Mouse (Mus musculus) telencephalon, adult 2 months (tissue): ENCODE data around the gene Wdr45.
"Not testable (repeated sequence)": the region's sequence is repeated elsewhere in the genome, so short reads cannot be mapped to it uniquely, and the experiment has no call there.

Experiments used
- DNase-seq: peaks from one replicate; pipeline ENCODE4 v3.0.0-alpha.2; 2011; ENCODE audit warnings: low read depth, low spot score

The Wdr45 gene

DNA sequence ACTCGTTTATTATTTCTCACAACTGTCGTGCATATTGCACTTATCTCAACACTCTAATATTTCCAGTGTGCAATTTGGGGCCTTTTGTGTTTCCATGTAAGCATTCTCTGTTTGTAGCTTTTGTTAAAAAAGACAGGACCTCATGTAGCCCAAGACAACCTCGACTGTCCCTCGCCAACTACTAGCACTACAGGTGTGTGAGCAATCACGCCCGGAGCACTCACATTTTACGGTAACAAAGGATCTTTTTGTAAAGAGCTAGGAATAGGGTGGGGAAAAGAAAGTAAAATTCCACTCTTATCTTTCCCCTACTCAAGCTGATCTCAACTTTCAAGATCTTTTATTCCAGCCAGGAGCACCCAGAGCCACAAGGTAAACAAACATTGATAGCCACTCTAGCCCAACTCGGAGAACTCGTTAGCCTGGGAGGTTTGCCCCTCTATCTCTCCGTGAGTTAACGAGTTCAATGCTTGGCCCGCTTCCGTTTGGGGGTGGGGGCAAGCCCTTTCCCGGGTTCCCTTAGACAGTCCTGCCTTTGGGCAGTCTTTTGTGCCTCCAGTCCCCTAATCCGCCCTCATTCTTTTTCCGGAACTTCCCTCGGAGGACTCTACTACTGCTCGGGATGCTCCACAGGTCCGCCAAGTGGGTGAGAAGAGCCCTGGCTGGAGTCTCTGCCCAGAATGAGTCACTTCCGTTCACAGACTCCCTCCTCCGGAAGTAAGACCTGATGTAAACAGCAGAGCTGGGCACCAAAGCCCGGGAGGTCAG, 7.6 kb downstream of the Wdr45 start, which contains the start of gene Gm45208:
Gene Gm45208 (plus strand): TSS at position 732 of the 768 bp plus-strand sequence.
- DNase-seq: peak; percentile 67

GRCm38 (mm10) chrX:7722282-7722611, 8.1 kb downstream of the Wdr45 start:
- DNase-seq: no peak

DNA sequence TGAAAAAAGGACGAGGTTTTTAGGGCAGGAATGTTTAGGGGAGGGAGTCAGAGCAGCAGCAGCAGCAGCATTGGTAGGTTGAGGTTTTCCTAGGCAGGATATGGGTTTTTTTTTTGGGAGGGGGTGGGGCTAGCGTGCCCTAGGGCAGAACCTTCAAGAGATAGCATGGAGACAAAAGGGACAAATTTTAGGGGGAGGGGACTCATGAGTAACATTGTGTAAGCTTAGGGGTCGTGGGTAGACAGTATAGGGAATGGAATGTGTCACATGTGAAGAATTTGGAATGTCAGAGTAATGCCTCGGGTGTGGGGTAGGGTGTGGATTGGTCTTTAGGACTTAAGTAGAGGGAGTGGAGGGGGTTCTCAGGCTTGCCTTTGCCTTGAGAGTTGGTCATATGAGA, 8.6 kb downstream of the Wdr45 start:
- no peak for DNase-seq

DNA sequence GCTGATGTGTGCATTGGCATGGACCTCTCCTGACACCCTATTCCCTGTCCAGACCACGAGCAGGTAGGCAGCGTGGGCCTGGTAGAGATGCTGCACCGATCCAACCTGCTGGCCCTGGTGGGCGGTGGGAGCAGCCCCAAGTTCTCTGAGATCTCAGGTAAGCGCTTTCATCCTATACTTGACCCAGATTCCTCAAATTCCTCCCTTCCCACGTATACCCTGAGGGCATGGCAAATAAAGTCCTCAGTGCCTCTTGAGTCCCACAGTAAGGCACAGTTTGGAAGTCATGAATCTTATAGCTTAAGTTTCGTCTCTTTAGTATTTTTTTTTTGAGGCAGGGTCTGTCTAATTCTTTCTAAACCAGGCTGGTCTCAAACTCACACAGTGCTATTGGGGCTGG, 10.0 kb downstream of the Wdr45 start:
- no peak for DNase-seq

DNA sequence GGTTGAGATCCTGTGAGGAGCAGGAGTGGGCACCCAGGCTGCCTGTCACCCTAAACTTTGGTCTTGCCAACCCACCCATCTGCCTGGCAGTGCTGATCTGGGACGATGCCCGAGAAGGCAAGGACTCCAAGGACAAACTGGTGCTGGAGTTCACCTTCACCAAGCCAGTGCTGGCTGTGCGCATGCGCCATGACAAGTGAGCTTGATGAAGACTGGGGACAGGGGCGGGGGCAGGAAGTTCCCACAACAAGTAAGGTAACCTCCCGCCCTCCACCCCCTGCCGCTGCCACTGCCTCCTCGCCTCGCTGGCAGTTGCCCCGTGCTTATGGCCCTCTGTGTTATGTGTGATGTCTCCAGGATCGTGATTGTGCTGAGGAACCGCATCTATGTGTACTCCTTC, 11.7 kb downstream of the Wdr45 start:
- DNase-seq: no peak

DNA sequence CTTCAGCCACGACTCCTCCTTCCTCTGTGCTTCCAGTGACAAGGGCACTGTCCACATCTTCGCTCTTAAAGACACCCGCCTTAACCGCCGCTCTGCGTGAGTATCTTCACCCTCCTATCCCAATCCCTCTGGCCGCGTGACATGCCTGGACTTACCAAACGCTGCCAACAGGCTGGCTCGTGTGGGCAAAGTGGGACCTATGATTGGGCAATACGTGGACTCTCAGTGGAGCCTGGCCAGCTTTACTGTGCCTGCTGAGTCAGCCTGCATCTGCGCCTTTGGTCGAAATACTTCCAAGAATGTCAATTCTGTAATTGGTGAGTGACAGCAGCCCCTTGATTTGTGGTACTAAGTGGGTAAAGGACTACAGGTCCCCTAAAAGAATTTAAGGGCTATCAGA, 13.0 kb downstream of the Wdr45 start:
- DNase-seq: no peak

DNA sequence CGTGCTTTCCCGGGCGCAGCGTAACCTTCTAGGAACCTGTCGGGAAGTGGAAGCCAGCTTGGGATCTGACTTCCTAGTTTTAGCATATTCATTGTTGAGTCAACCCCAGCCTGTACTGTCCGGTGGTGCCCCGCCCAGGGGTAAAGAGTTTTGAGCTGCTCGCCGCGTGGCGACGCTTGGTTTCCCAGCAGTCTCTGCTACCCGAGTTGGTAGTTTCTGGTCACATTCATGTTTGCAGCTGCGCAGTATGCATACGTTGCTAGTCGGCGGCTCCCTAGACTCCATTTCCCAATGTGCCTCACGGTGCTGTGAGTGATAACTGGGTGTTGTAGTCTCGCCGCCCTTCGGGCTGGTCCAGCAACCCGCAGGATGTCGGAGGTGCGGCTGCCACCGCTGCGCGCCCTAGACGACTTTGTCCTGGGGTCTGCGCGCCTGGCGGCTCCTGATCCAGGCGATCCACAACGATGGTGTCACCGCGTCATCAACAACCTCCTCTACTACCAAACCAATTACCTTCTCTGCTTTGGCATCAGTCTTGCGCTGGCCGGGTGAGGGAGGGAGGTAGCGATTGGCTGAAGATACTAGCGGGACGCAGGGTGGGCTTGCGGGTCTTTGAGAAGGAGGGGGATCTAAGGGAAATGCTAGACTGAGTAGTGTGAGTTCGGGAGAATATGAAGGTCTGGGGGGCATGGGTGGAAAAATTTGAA, 14.2 kb downstream of the Wdr45 start, which contains the start of gene Praf2:
Gene Praf2 (plus strand): TSS at position 225 of the 707 bp plus-strand sequence.
- DNase-seq: peak; percentile 89

DNA sequence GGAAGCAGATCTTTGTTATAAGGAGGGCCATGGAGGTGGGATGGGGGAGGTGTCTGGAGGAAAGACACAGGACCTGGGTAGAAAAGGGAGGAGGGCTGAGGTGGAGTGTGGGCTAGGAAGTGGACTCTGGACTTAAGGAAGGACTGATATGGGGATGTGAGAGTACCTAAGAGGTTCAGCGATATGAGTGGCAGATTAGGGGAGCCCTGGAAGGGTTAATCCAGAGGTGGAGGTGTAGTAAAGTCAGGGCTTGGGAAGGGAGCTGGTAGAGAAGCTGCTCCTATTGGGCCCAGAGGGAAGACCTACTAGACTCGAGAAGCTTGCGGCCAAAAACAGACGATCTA, 14.8 kb downstream of the Wdr45 start:
- DNase-seq: no peak

DNA sequence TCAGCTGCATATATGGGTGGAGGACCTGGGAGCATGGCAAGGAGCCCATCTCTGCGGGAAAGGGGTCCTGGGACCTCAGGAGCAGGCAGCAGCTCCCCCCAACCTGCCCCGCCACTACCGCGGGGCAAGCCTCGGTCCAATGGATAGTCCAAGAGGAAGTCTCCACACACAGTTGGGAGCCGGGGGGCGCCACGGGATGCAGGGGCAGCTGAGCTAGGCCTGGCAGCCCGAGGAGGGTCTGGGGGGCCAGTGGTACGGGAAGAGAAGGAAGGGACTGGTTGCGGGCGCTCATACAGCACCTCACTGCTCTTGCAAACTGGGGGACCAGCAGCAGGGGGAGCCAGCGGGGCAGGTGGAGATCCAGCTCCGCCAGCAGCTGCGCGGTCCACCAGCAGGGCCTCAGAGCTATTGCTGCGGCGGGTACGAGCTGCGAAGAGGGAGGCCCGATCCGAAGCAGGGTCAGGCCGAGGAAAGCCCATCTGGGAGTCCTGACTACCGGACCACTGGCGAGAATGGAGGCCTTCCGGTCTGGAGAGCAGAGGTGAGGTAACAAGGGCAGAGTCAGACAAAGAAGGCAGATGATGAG, 19.5 kb downstream of the Wdr45 start:
- DNase-seq: no peak

DNA sequence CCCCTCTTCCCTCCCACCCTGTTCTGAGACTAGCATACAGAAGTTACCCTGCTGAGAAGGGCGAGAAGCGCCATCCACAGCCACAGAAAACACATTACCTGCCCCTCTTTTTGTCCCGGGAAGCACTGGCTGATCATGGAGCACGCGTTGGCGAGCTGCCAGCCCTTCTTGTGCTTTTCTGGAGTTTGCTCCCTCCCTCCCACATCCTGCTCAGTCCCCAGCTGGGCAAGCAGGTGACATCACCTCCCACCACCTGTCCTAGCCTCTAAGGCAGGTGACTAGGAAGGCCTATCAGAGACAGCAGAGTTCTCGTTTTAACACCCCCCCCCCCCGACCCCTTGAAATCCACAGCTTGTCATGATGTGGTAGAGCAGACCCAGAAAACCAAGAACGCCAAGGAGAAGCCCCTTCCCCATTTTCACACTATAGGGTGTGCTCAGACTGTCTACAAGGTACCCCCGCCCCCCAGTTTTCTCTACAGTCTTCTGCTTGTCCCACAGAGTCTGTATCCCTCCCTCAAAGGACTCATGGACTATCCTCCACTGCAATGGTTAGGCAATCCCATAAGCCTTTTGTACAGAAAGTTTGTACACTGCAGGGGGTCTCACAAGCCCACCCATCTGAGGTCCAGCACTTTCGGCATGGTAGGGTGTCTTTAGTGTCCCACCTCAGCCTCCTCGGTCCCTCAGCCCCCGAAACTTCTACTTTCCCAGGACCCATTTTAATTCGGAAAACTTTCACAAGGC, 25.4 kb downstream of the Wdr45 start:
- no peak for DNase-seq

DNA sequence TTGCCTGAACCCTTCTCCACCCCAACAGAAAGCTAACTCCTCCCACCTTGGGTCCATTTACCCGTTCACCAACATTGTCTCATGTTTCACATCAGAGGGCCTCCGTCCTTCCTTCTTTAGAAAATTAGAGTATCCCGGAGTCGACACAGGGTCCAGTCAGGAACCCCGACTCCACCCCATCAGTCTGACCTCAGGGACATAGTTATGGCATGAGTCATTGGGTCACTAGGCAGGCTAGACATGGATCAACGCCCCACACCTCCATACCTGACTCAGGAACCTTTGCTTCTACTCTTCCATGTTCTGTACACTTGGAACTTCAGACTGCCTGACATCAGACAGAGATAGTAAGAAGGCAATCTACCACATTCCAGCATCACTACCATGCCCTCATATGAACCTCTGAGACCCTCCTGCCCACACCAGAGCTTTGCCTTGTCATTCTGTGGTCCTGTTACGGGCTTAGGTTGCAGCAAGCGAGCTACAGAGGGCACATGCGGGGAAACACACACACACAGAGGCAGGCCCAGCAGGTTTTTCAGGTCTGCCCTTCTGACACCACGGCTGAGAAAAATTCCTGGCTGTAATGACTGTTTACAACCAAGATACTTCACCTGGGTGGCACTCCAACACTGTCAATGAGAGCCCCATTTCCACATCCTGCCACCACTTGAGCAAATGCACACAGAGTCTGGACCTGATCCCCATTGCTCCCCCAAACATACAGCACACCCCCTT, 26.1 kb downstream of the Wdr45 start:
- no peak for DNase-seq

GRCm38 (mm10) chrX:7741103-7741502, 27.0 kb downstream of the Wdr45 start:
- DNase-seq: no peak

GRCm38 (mm10) chrX:7743470-7743869, 29.3 kb downstream of the Wdr45 start:
- DNase-seq: no peak

DNA sequence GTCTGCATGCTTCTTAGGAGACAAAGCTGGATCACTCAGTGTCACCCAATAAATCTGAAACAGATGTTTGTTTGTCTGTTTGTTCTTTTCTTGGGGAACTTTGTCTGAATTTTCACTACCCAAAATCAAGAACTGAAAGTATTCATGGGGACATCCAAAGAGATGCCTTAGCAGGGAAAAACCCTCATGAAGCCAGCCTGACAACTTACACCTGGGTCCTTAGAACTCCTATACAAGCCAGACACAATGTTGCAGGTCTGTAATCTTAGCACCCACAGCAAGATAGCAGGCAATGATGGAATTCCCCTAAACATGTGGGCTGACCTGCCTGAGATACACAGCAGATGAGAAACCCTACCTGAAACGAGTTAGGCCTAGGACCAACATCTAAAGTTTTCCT, 30.8 kb downstream of the Wdr45 start:
- no peak for DNase-seq

DNA sequence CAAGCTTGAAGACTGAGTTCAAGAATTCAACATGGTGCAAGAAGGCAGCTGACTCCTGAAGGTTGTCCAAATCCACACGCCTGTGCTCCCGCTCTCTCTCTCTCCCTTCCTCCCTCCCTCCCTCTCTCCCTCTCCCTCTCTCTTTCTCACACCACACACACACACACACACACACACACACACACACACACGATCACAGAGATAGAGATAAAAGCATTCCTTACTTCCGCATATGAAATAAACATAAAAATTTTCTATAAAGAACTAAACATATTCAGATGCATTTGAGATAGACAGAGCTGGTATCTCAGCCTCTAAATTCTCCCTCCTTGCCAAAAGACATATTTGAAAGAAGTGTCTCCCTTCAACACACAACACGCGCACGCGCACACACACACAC, 31.3 kb downstream of the Wdr45 start:
- no peak for DNase-seq

- peak; percentile 78 for DNase-seq
Observed at GRCm38 (mm10) chrX:7750432-7751116, 36.4 kb downstream of the Wdr45 start, which contains the start of gene Ccdc120. Gene Ccdc120 (minus strand): TSS chrX:7750905.

- DNase-seq: not testable (repeated sequence)
Observed at GRCm38 (mm10) chrX:7753627-7754026, 39.5 kb downstream of the Wdr45 start.

DNA sequence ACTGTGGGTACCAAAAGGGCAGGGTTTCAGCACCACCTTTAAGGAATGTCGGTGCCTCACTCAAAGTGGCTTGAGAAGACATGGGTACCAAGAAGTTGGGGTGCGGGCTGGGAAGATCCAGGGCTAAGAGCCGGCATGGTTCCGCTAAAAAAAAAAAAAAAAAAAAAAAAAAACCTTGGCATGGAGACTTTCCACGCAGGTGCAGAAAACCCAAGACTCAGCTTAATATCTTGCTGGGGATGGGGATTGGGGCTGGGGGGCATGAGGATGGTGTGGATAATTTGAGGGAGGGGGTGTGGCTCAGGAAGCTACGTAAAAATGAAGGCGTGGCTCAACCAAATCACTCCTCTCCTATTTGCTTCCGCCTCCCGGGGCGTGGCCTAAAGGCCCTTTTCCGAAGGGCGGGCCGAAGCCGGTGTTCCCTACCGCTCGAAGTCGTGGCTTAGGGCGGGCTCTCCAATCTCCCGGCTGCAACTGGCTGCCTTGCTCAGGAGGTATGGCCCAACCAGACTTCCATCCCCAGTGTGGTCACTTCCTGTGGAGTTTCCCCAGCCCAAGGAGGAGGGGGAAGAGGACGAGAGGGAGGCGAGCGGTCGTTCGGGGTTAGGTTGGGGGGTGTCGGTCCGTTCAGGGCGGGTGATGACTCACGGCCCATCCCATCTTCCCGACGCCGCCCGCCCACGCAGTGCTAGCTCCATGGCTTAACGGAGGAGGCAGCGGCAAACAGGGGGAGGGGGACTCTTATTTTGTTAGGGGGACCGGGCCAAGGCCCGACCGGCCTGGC, 48.2 kb downstream of the Wdr45 start, which contains the start of gene Tfe3:
Gene Tfe3 (plus strand): TSS at position 424 of the 784 bp plus-strand sequence.
- peak; percentile 94 for DNase-seq

DNA sequence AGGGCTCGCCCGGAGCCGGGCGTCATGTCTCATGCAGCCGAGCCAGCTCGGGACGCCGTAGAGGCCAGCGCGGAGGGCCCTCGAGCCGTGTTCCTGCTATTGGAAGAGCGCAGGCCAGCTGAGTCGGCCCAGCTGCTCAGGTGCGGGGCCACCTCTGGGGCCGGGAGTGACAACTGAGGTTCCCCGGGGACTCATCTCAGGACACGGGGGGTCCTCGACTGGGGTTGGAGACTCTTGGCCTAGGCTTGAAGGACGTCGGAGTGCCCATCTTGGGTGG, 48.7 kb downstream of the Wdr45 start:
- no peak for DNase-seq
